Comparison of ENCODE assay signal across 8 mouse cellular contexts in genomic region chr7:24904936-24905335, GRCm38 (mm10). TPM values are rescaled to one million over a fixed set of nuclear protein-coding genes. Genes with fewer than 3 reads are reported as not detected.
DNase-seq lines count a peak whose midpoint lies in the region; ATAC-seq and TF ChIP-seq lines count a peak whose summit lies in the region.

No protein-coding gene starts in this region.

- no peaks in the 10 kb centered on the region; the same call in 1 of the 2 replicates for H3K27me3 ChIP-seq in G1E (ENCODE audit: insufficient read depth, low read length)
- H3K27me3 ChIP-seq in heart, embryonic 13.5 days (replicated peaks) = no peaks in the 10 kb centered on the region

- H3K27ac ChIP-seq in heart, embryonic 13.5 days (replicated peaks) = peak overlapping the region; percentile 74; the same call in 1 of the 2 replicates

- peaks cover 50% of the 10 kb centered on the region for H3K36me3 ChIP-seq in G1E (replicated peaks)
- H3K36me3 ChIP-seq in heart, embryonic 13.5 days = peaks cover 26% of the 10 kb centered on the region

- no peaks in the 10 kb centered on the region for H3K9me3 ChIP-seq in G1E (replicated peaks)
- H3K9me3 ChIP-seq in heart, embryonic 13.5 days = no peaks in the 10 kb centered on the region

- H3K4me2 ChIP-seq in heart, embryonic 13.5 days = peak overlapping the region; percentile 81

- 11% methylated on average over 3 of the region's 3 CpGs for WGBS in heart, embryonic 13.5 days

- peak overlapping the region; percentile 90 for H3K9ac ChIP-seq in heart, embryonic 13.5 days

- no peak for ATAC-seq in G1E (ENCODE audit: extremely low read depth, insufficient number of reproducible peaks, low FRiP score, poor library complexity, severe bottlenecking)
- ATAC-seq in heart, embryonic 13.5 days (ENCODE audit: extremely low read depth, insufficient number of reproducible peaks, low FRiP score, low TSS enrichment) = no peak

- H3K4me1 ChIP-seq in G1E (ENCODE audit: insufficient read depth, low read depth, low read length) = peaks cover 64% of the 10 kb centered on the region
- peaks cover 47% of the 10 kb centered on the region for H3K4me1 ChIP-seq in heart, embryonic 13.5 days

- TF ChIP-seq CTCF in G1E (IDR thresholded peaks at IDR 0.05; ENCODE audit: low read depth, low read length) = peak; percentile 48

- peak overlapping the region; percentile 78; the same call in 1 of the 2 replicates for H3K4me3 ChIP-seq in G1E (ENCODE audit: low read depth, low read length)
- peak overlapping the region; percentile 84 for H3K4me3 ChIP-seq in heart, embryonic 13.5 days

- DNase-seq in 3134 (ENCODE audit: extremely low read depth, insufficient read length, low spot score) (peak; percentile 48), G1E (ENCODE audit: low spot score) (peak; percentile 73)
- peak; percentile 68 to 69 for DNase-seq in cerebellum, postnatal 36 days
- peak; percentile 76 for DNase-seq in kidney, postnatal 14 days
- peak; percentile 82 for DNase-seq in lung, postnatal 36 days
- peak; percentile 39 to 69 for DNase-seq in right cerebral cortex, adult 2 months (ENCODE audit: low spot score in 2 of 2)
- no peak for DNase-seq in layer of hippocampus, adult 9-10 months (ENCODE audit: low spot score)

RNA-seq across cellular contexts. Expression of gene Arhgef1, which starts 2.2 kb away (rescaled TPM):
- total RNA-seq in G1E (2014; fragmentation: Nextera tagmentation) (97.4 and 107 TPM in 2 replicates), G1E (2017) (38.3 and 48.2 TPM in 2 replicates)
- 365 and 371 TPM in 2 replicates for polyA plus RNA-seq in G1E (2012)
- polyA plus RNA-seq in heart, embryonic 13.5 days (2015; fragmentation: Nextera tagmentation; extraction: Ambion mirVana) = 59.0 and 64.0 TPM in 2 replicates

RNA-seq across cellular contexts. Expression of gene Cd79a, which starts 7.8 kb away (rescaled TPM):
- total RNA-seq in G1E (2014; fragmentation: Nextera tagmentation) = not detected in 2 replicates
- total RNA-seq in G1E (2017) = 0.11 TPM in 1 of 2 replicates, not detected in the other
- polyA plus RNA-seq in G1E (2012) = 0.04 TPM in 1 of 2 replicates, not detected in the other
- polyA plus RNA-seq in heart, embryonic 13.5 days (2015; fragmentation: Nextera tagmentation; extraction: Ambion mirVana) = 0.25 and 0.39 TPM in 2 replicates

RNA-seq across cellular contexts. Expression of gene Rps19, which starts 20.8 kb away (rescaled TPM):
- 877 and 949 TPM in 2 replicates for total RNA-seq in G1E (2014; fragmentation: Nextera tagmentation)
- total RNA-seq in G1E (2017) = 1,262 and 1,401 TPM in 2 replicates
- 2,998 and 3,499 TPM in 2 replicates for polyA plus RNA-seq in G1E (2012)
- 1,220 and 1,401 TPM in 2 replicates for polyA plus RNA-seq in heart, embryonic 13.5 days (2015; fragmentation: Nextera tagmentation; extraction: Ambion mirVana)

RNA-seq across cellular contexts. Expression of gene Dmrtc2, which starts 35.1 kb away (rescaled TPM):
- total RNA-seq in G1E (2014; fragmentation: Nextera tagmentation) (not detected in 2 replicates), G1E (2017) (not detected in 2 replicates)
- polyA plus RNA-seq in G1E (2012) = not detected in 2 replicates
- polyA plus RNA-seq in heart, embryonic 13.5 days (2015; fragmentation: Nextera tagmentation; extraction: Ambion mirVana) = 0.08 TPM in 1 of 2 replicates, not detected in the other

RNA-seq across cellular contexts. Expression of gene Lypd4, which starts 35.2 kb away (rescaled TPM):
- not detected in 2 replicates for total RNA-seq in G1E (2014; fragmentation: Nextera tagmentation)
- 0.11 and 0.17 TPM in 2 replicates for total RNA-seq in G1E (2017)
- not detected in 2 replicates for polyA plus RNA-seq in G1E (2012)
- polyA plus RNA-seq in heart, embryonic 13.5 days (2015; fragmentation: Nextera tagmentation; extraction: Ambion mirVana) = not detected in 2 replicates
